Mouse (Mus musculus) hindbrain, embryonic 11.5 days (tissue): ENCODE data around the gene Cic. TPM values are rescaled to one million over a fixed set of nuclear protein-coding genes. Genes with fewer than 3 reads are reported as not detected.

ENCODE experiments used
- ATAC-seq: fragments of 200-750 bp; cut with Nextera tagmentation; 2 replicates; pipeline ENCODE4 v1.8.0; 2017; ENCODE audit warnings: mild to moderate bottlenecking, moderate TSS enrichment, moderate library complexity; ENCODE audit not compliant: low FRiP score
- DNase-seq: peaks from one replicate; pipeline ENCODE4 v3.0.0-alpha.2; 2015; ENCODE audit warnings: low spot score
- H3K27ac ChIP-seq: fragments of 300-500 bp; sonication (generic); 2 replicates; pipeline ENCODE4 v1.5.1; 2014; ENCODE audit warnings: mild to moderate bottlenecking, low read depth, low read length
- H3K27me3 ChIP-seq: fragments of 300-500 bp; sonication (generic); 2 replicates; pipeline ENCODE4 v1.6.1; 2014; ENCODE audit warnings: mild to moderate bottlenecking, low read length, moderate library complexity, mixed read lengths; ENCODE audit not compliant: control insufficient read depth, insufficient read depth
- H3K36me3 ChIP-seq: fragments of 300-500 bp; sonication (generic); 2 replicates; pipeline ENCODE4 v1.6.1; 2014; ENCODE audit warnings: mild to moderate bottlenecking, low read length, moderate library complexity, mixed read lengths; ENCODE audit not compliant: control insufficient read depth, insufficient read depth
- H3K4me1 ChIP-seq: fragments of 300-500 bp; sonication (generic); replicated peaks from 2 replicates; pipeline ENCODE4 v1.6.1; 2014; ENCODE audit warnings: low read length, mixed read lengths; ENCODE audit not compliant: control insufficient read depth, insufficient read depth
- H3K4me2 ChIP-seq: fragments of 300-500 bp; sonication (generic); replicated peaks from 2 replicates; pipeline ENCODE4 v1.6.1; 2014; ENCODE audit warnings: mild to moderate bottlenecking, low read depth, low read length
- H3K4me3 ChIP-seq: fragments of 300-500 bp; sonication (generic); 2 replicates; pipeline ENCODE4 v1.5.1; 2014; ENCODE audit warnings: low read depth, low read length
- H3K9ac ChIP-seq: fragments of 300-500 bp; sonication (generic); 2 replicates; pipeline ENCODE4 v1.6.1; 2014; ENCODE audit warnings: low read depth, low read length
- H3K9me3 ChIP-seq: fragments of 300-500 bp; sonication (generic); 2 replicates; pipeline ENCODE4 v1.6.1; 2016; ENCODE audit warnings: low read length; ENCODE audit not compliant: control insufficient read depth
- WGBS: fragments of 180-500 bp; shearing (Covaris S2); extraction: QIAGEN DNeasy Blood & Tissue Kit; methylation state at CpG from one replicate; pipeline ENCODE4 v1.1.7; 2014; 5-methylcytosine and 5-hydroxymethylcytosine counted together
- polyA plus RNA-seq: library from polyadenylated mRNA; unstranded; fragments of >200 nt; fragmentation: Nextera tagmentation; extraction: Ambion mirVana; gene quantifications from 2 replicates; pipeline ENCODE4 v1.2.1, GENCODE M21; 2014

The Cic gene
- polyA plus RNA-seq, 1 experiment from 2014 or later, result 39.0 TPM

DNA sequence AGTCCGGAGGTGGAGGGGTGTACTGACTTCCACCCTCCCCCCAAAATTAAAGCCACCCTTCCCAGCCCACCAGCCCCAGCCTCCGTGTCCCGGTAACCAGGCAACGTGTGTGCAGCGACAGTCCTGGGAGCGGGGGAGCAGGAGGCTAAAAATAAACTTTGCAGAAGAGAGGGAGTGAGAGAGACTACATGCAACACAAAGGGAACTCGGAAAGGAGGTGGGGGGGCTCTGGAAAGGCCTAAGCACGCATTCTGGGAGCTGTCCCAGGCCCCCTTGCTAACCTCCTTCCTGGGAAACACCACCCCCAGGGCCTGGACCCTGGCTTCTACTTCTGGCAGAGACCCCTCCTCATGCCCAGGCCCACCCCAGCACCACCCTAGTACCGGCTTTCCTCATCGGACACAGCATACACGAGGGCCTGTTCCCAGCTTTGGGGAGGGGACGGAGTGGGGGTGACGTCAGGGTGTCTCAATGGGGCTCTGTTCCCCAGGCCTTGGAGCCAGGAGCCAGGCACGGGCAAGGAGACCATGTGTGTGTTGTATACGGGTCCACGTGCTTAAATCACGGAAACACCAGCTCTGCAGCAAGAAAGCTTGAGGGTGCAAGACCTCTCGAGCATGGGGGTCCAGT lies 19.4 kb upstream of the Cic start:
- Histone ChIP-seq H3K9me3 (no peaks in the 10 kb centered on the region), H3K27me3 (no peaks in the 10 kb centered on the region), H3K4me2 (peak overlapping the region; percentile 94), H3K4me3 (peak overlapping the region; percentile 90), H3K9ac (peak overlapping the region; percentile 79), H3K4me1 (peaks cover 12% of the 10 kb centered on the region), H3K27ac (peak overlapping the region; percentile 89), H3K36me3 (no peaks in the 10 kb centered on the region)
- 1% methylated on average over 18 of the region's 18 CpGs for WGBS
- peak; percentile 53 for DNase-seq
- 0 out of 2 replicates have a peak, but pooled peaks have one; percentile 19 for ATAC-seq

DNA sequence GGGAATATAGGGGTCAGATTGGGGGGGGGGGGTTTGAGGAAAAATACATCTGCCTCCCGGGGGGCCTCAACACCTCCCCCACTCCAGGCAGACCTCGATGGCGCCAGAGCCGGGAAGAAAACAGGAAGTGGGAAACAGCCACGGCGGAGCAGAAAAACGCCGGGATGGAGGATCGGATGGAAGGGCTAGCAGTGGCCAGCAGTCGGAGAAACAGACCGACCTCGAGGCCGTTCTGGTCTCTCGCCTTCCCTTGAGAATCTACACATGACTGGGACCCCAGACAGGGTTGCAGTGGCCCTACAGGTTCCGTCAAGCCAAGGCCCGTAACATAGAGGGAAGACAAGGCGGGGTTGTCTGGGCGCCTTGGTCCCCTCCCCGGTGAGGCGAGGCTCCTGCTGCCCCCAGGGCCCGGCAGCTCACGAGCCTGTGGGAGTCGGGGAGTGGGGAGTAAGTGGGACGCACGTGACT lies 18.6 kb upstream of the Cic start:
- DNase-seq (no peak), ATAC-seq (no peak; the same call in 1 of the 2 replicates)
- Histone ChIP-seq H3K36me3 (no peaks in the 10 kb centered on the region), H3K4me1 (peaks cover 12% of the 10 kb centered on the region), H3K4me2 (peak overlapping the region; percentile 94), H3K9me3 (no peaks in the 10 kb centered on the region), H3K9ac (peak overlapping the region; percentile 79), H3K27ac (peak overlapping the region; percentile 89), H3K27me3 (no peaks in the 10 kb centered on the region), H3K4me3 (peak overlapping the region; percentile 90)
- WGBS, result 0% methylated on average over 24 of the region's 25 CpGs

DNA sequence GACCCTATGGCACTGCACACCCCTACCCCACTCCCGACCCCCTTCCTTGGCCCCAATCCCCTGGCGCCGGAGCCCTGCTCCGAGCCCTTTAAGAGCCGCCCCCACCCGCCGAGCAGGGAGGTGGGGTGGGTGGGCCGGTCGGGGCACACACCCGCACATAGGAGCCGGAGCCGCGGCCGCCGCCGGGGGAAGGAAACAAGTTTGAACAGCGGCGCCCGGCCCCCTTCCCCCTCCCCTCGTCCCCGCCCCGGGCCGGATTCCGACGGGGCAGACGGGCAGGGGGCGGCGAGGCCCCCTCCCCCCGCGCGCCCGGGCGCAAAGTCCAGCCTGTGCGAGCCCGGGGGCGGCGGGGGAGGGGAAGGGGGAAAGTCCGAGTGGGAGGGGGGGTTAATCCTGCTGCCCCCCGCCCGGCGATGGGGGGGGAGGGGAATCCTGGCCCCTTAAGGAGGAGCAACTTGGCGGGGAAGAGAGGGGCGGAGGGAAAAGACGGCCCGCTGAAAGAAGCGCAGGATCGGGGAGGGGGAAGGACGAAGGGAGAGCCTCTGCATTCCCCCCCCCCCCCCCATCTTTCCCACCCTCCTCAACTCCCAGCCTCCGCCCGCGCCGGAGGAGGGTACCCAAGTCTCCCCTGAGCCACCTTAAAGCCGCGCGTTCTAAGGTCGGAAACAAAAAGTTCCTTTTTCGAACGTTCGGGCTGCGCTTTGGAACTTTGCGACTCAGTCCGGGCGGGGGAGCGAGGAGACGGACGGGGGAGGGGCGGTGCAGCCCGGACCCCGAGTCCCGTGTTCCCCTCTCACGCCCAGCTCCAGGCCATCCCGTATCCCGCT lies 18.0 kb upstream of the Cic start:
- DNase-seq (peak; percentile 82), ATAC-seq (peak; percentile 50)
- no peaks in the 10 kb centered on the region for H3K27me3 ChIP-seq
- under 1% methylated on average over 29 of the region's 73 CpGs for WGBS
- peak overlapping the region; percentile 89 for H3K27ac ChIP-seq
- peak overlapping the region; percentile 79 for H3K9ac ChIP-seq
- H3K4me3 ChIP-seq, result peak overlapping the region; percentile 90
- no peaks in the 10 kb centered on the region for H3K36me3 ChIP-seq
- peaks cover 12% of the 10 kb centered on the region for H3K4me1 ChIP-seq
- peak overlapping the region; percentile 94 for H3K4me2 ChIP-seq
- no peaks in the 10 kb centered on the region for H3K9me3 ChIP-seq

DNA sequence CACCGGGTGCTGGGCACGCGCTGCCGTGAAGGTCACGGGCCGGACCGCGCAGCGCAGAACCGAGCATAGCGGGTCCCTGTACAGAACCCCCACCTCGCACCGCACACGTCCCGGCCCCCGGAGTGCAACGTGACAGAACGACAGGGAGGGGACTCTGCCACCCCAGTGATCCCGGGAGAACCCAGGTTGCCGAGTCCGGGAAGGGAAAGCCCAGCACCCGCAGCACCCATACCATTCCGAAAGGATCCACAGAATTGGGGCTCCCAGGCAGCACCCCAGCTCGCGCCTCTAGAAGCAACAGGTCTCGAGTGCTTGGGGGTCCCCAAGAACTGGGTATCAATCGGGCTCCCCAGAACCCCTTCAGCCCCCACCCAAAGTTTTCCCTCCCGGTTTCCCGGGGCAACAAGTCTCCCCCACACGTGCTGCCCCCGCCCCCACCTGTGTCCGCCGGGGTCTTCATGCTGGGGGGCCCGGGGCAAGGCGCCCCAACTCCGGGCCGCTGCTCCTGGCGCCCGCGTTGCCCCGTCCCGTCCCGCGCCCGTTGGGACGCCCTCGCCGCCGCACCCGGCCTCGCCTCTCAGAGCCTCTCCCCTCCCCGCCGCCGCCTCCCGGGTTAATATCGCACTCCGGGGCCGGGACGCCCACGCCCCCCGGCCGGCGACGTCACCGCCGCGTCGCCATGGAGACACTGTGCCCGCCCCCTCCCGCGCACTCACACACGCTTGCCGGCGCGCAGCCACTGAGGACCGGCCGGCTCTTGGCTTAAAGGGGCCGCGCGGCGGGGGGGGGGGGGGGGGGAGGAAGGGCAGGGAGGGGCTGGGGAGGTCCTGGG lies 17.1 kb upstream of the Cic start, which contains the start of gene Erf:
Gene Erf, minus strand, starts transcription at position 621 of the 832 bp plus-strand sequence.
- Histone ChIP-seq H3K4me2 (peak within 1 kb of the TSS; percentile 94), H3K9me3 (no peaks in the 10 kb centered on the region), H3K9ac (peak within 1 kb of the TSS; percentile 79), H3K27ac (peak within 1 kb of the TSS; percentile 89), H3K4me1 (peaks cover 12% of the 10 kb centered on the region), H3K36me3 (no peaks in the 10 kb centered on the region), H3K4me3 (peak within 1 kb of the TSS; percentile 90), H3K27me3 (no peaks in the 10 kb centered on the region)
- DNase-seq (peak; percentile 95), ATAC-seq (peak; percentile 82)
- WGBS, result 0% methylated on average over 58 of the region's 81 CpGs

DNA sequence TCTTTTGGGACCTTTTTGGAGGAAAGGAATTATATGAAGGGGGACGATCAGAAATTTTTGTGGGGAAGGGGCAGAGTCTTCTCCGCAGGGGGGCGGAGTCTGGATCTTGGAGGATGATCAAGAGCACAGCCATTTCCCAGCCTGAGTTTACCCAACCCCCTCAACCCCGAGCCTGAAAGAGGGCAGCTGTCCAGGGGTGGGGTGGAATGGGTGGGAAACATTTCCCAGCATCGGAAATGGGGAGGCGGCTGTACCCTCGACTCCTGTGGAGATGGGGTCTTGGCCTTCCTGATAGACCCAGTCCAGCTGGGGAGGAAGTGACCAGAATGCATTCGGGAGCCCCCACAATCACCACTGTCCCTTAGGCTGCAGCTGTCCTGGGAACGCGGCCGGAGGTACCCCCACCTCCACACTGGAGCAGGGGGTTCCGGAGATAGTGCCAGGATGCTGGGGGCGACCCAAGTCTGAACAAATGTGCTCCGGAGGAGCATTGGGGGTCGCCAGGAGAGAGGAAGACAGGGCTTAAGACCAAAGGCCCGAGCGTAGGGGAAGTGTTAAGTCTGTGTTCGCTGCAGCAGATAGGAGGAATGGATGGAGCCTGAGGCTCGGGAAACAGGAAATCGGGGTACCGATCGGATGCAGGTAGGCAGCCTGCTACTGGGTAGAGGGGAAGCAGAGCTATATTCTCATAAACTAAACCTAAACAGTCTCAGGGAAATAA lies 16.3 kb upstream of the Cic start:
- ATAC-seq (peak; percentile 41), DNase-seq (peak; percentile 66)
- Histone ChIP-seq H3K9me3 (no peaks in the 10 kb centered on the region), H3K36me3 (no peaks in the 10 kb centered on the region), H3K4me2 (peak overlapping the region; percentile 94), H3K27ac (peak overlapping the region; percentile 37), H3K4me1 (peaks cover 12% of the 10 kb centered on the region), H3K9ac (peak overlapping the region; percentile 40), H3K4me3 (peak overlapping the region; percentile 90), H3K27me3 (no peaks in the 10 kb centered on the region)
- 2% methylated on average over 22 of the region's 22 CpGs for WGBS

DNA sequence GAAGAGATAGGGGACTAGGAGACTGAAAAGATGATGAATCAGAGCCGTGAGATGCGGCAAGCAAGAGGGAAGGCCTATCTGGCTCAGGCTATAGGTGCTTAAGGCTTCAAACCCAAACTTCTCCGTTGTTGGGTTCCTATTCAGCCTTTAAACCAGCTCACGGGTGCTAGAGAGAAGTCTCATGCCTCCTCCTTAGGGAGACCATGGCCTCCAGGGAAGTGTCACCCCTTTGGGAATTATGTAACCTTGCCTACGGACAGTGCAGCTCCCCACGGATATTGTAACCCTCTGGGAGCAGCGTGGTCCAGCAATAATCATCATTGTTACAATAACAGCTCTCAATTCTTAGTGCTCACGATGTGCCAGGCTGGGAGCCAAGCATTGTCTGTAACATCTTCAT lies 15.7 kb upstream of the Cic start:
- no peaks in the 10 kb centered on the region for H3K9me3 ChIP-seq
- peak overlapping the region; percentile 40 for H3K9ac ChIP-seq
- 23% methylated on average over 8 of the region's 8 CpGs for WGBS
- H3K27me3 ChIP-seq, result no peaks in the 10 kb centered on the region
- peak overlapping the region; percentile 90; the same call in 1 of the 2 replicates for H3K4me3 ChIP-seq
- 0 out of 2 replicates have a peak overlapping the region, but pooled peaks have one; percentile 8 for H3K27ac ChIP-seq
- peak overlapping the region; percentile 94 for H3K4me2 ChIP-seq
- H3K4me1 ChIP-seq, result peaks cover 11% of the 10 kb centered on the region
- H3K36me3 ChIP-seq, result no peaks in the 10 kb centered on the region
- ATAC-seq, result no peak
- DNase-seq, result peak; percentile 21

DNA sequence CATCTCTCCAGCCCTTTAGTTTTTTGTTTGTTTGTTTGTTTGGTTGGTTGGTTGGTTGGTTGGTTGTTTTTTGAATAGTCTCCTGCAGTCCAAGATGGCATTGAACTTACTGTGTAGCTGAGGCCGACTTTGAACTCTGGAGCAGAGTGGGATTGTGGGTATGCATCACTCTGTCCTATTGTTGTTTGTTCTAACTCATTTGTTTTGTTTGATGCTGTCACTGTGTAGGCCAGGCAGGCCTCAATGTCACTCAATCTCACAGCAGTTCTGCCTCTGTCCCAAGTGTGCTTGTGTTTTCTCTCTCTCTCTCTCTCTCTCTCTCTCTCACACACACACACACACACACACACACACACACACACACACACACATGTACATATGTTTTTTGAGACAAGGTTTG lies 5.6 kb upstream of the Cic start:
- Histone ChIP-seq H3K27ac (no peak overlapping the region), H3K4me3 (no peak overlapping the region), H3K9ac (no peak overlapping the region), H3K27me3 (no peaks in the 10 kb centered on the region), H3K4me2 (no peak overlapping the region), H3K9me3 (no peaks in the 10 kb centered on the region), H3K4me1 (no peaks in the 10 kb centered on the region), H3K36me3 (no peaks in the 10 kb centered on the region)
- ATAC-seq, result no peak
- 76% methylated on average over 1 of the region's 1 CpGs for WGBS
- DNase-seq, result no peak
